Mouse (Mus musculus) lung, postnatal 0 days (tissue): Measurements from ENCODE around the gene Prkrip1. TPM values are rescaled to one million over a fixed set of nuclear protein-coding genes. Genes with fewer than 3 reads are reported as not detected.

ENCODE experiments used
- ATAC-seq: fragments of 200-750 bp; cut with Nextera tagmentation; 2 replicates; pipeline ENCODE4 v1.8.0; 2017; ENCODE audit warnings: moderate library complexity
- DNase-seq: peaks from one replicate; pipeline ENCODE4 v3.0.0-alpha.2; 2016; ENCODE audit warnings: low spot score
- H3K27ac ChIP-seq: fragments of 300-500 bp; sonication (generic); 2 replicates; pipeline ENCODE4 v1.5.1; 2014; ENCODE audit warnings: antibody characterized with exemption, mild to moderate bottlenecking, low read length, mixed read lengths
- H3K27me3 ChIP-seq: fragments of 300-500 bp; sonication (generic); replicated peaks from 2 replicates; pipeline ENCODE4 v1.6.1; 2014; ENCODE audit warnings: low read length, mixed read lengths; ENCODE audit not compliant: insufficient read depth
- H3K36me3 ChIP-seq: fragments of 300-500 bp; sonication (generic); 2 replicates; pipeline ENCODE4 v1.6.1; 2014; ENCODE audit warnings: low read length, mixed read lengths; ENCODE audit not compliant: insufficient read depth
- H3K4me1 ChIP-seq: fragments of 300-500 bp; sonication (generic); 2 replicates; pipeline ENCODE4 v1.6.1; 2014; ENCODE audit warnings: antibody characterized with exemption, low read depth, low read length, mixed read lengths; ENCODE audit not compliant: insufficient read depth
- H3K4me2 ChIP-seq: fragments of 300-500 bp; sonication (generic); replicated peaks from 2 replicates; pipeline ENCODE4 v1.6.1; 2014; ENCODE audit warnings: low read depth, mild to moderate bottlenecking, low read length, moderate library complexity, mixed read lengths
- H3K4me3 ChIP-seq: fragments of 300-500 bp; sonication (generic); 2 replicates; pipeline ENCODE4 v1.5.1; 2014; ENCODE audit warnings: low read depth, low read length
- H3K9ac ChIP-seq: fragments of 300-500 bp; sonication (generic); replicated peaks from 2 replicates; pipeline ENCODE4 v1.6.1; 2014; ENCODE audit warnings: low read depth, mild to moderate bottlenecking
- H3K9me3 ChIP-seq: fragments of 300-500 bp; sonication (generic); 2 replicates; pipeline ENCODE4 v1.6.1; 2016; ENCODE audit warnings: low read length, mixed read lengths
- CTCF ChIP-seq: IDR thresholded peaks from 2 replicates; pipeline ENCODE4 v1.5.1; 2016; ENCODE audit warnings: antibody characterized with exemption, mild to moderate bottlenecking
- EP300 ChIP-seq: IDR thresholded peaks from 2 replicates; pipeline ENCODE4 v1.6.1; 2016; ENCODE audit warnings: antibody characterized with exemption, mild to moderate bottlenecking, control low read depth
- WGBS: fragments of 180-500 bp; shearing (Covaris S2); extraction: QIAGEN DNeasy Blood & Tissue Kit; methylation state at CpG from one replicate; pipeline ENCODE4 v1.1.7; 2014; 5-methylcytosine and 5-hydroxymethylcytosine counted together
- polyA plus RNA-seq: library from polyadenylated mRNA; unstranded; fragments of >200 nt; fragmentation: Nextera tagmentation; extraction: Ambion mirVana; gene quantifications from 2 replicates; pipeline ENCODE4 v1.2.1, GENCODE M21; 2015

The Prkrip1 gene
- polyA plus RNA-seq, 1 experiment from 2014 or later = 37.7 TPM

DNA sequence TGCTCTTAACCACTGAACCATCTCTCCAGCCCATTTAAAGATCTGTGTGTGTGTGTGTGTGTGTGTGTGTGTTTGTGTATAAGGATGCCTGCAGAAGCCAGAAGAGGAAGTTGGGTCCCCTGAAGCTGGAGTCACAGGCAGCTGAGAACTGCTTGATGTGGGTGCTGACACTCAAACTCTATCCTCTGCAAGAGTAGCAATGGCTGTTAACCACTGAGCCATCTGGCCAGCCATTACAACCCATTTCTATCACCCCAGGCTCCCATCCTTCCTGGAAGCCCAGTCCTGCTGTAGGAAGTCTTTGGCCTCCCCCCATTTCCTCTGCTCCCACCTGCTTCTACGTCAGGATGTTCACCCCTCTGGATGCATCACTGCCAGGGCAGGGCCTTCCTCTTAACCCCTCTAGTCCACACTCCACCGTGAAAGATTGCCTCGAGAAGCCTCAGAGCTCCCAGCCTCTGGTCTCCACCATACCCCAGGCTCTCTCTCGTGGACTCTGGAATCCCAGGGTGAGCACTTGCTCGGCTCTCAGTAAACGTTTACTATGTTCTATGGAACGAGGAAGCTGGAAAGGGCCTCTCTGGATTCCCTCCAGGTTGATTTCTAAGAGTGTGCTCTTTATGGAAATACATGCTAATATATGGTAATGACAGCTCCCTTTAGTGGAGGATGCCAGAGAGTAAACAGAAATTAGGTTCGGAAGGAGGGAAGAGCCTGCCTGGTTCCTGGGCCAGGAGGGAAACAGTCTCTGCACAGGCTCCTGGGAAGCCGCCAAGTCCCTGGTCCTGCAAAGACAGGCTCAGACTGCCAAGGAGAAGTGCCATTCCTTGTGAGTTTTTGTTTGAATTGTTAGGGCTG, 24.9 kb downstream of the Prkrip1 start:
- H3K9me3 ChIP-seq = no peaks in the 10 kb centered on the region
- 0 out of 2 replicates have a peak overlapping the region, but pooled peaks have one; percentile 2 for H3K4me2 ChIP-seq
- peaks cover 16% of the 10 kb centered on the region; the same call in 1 of the 2 replicates for H3K4me1 ChIP-seq
- H3K27me3 ChIP-seq = no peaks in the 10 kb centered on the region
- WGBS = 9% methylated on average over 9 of the region's 9 CpGs
- H3K27ac ChIP-seq = peak overlapping the region; percentile 76
- H3K4me3 ChIP-seq = no peak overlapping the region
- peak; percentile 94 for DNase-seq
- H3K9ac ChIP-seq = no peak overlapping the region
- no peaks in the 10 kb centered on the region for H3K36me3 ChIP-seq
- peak; percentile 77 for ATAC-seq
- TF ChIP-seq EP300 = peak; percentile 80
- no peak for TF ChIP-seq CTCF

DNA sequence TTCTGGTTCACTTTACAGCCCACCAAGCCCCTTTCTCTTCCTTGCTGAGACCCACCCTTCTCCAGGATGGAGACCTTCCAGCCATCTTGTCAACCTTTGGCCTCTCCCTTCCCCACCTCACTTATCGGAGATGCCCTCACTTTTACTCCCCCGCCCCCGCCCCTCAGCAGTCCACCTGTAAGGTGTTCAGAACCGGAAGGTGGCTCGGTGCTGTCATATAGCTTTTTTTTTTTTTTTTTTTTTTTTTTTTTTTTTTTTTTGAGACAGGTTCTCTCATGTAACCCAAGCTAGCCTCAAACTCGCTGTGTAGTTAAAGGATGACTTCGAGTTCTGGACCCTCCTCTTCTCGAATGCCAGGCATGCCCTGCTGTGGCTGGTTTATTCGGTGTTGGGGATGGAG, 25.8 kb downstream of the Prkrip1 start:
- no peaks in the 10 kb centered on the region for H3K36me3 ChIP-seq
- WGBS = 71% methylated on average over 9 of the region's 9 CpGs
- no peak overlapping the region for H3K4me3 ChIP-seq
- no peak overlapping the region for H3K9ac ChIP-seq
- H3K27me3 ChIP-seq = no peaks in the 10 kb centered on the region
- peaks cover 16% of the 10 kb centered on the region; the same call in 1 of the 2 replicates for H3K4me1 ChIP-seq
- H3K27ac ChIP-seq = no peak overlapping the region
- ATAC-seq = no peak
- no peak for DNase-seq
- TF ChIP-seq CTCF (no peak), EP300 (no peak)
- no peaks in the 10 kb centered on the region for H3K9me3 ChIP-seq
- no peak overlapping the region for H3K4me2 ChIP-seq

- 17% methylated on average over 17 of the region's 17 CpGs for WGBS
- DNase-seq (peak; percentile 60), ATAC-seq (peak; percentile 9; the same call in 1 of the 2 replicates)
- Histone ChIP-seq H3K9me3 (no peaks in the 10 kb centered on the region), H3K27me3 (no peaks in the 10 kb centered on the region), H3K27ac (peak overlapping the region; percentile 78), H3K9ac (no peak overlapping the region), H3K4me2 (peak overlapping the region; percentile 82), H3K36me3 (no peaks in the 10 kb centered on the region), H3K4me1 (peaks cover 16% of the 10 kb centered on the region; the same call in 1 of the 2 replicates), H3K4me3 (peak overlapping the region; percentile 48)
- 0 out of 2 replicates have a peak, but pooled peaks have one; percentile 23 for TF ChIP-seq EP300
- TF ChIP-seq CTCF = no peak
Observed at GRCm38 (mm10) chr5:136171363-136172341, 27.1 kb downstream of the Prkrip1 start.

DNA sequence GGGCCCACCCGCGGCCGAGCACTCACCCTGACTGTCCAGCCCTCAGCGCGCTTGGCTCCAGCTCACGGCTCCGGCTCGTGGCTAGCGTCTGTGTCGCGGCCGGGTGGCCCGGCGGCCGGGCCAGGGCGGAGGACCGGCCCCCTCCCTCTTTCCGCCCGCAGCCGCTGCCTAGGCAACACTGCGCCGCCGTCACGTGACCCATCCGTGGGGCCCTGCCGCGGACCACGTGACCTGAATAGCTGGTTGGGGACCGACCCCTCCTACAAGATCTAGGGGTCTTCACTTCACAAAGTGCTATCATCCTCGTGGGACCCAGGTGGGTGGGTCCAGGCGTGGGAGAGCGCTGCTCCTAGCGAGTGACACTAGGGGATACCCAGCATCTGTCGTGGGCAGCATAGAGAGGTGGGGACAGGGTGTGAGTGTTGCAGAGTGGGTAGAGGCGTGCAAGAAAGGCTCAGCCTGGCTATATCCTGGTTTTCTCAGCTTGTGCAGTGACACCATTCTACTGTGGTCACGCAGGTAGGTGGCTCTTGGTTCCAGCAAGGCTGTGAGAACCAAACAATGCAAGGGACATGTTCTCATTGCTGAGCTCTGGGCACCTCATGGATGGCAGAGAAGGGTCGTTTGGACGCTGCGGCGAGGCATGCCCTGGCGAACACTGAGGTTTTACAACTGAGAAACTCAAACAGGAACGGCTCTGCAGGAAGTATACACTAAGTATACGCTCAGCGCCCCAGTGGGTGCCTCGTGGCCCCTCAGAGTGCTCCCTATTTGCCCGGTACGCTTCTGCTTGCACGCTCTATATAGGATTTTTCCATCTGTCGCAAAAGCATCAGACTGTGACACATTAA, 28.0 kb downstream of the Prkrip1 start, which contains the start of gene Orai2:
Gene Orai2 (minus strand): TSS at position 202 of the 851 bp plus-strand sequence.
- DNase-seq (peak; percentile 75), ATAC-seq (peak; percentile 73)
- no peaks in the 10 kb centered on the region for H3K27me3 ChIP-seq
- WGBS = 3% methylated on average over 38 of the region's 49 CpGs
- no peak for TF ChIP-seq EP300
- no peak for TF ChIP-seq CTCF
- peak within 1 kb of the TSS; percentile 78 for H3K27ac ChIP-seq
- H3K4me3 ChIP-seq = peak within 1 kb of the TSS; percentile 48
- H3K9me3 ChIP-seq = no peaks in the 10 kb centered on the region
- no peaks in the 10 kb centered on the region for H3K36me3 ChIP-seq
- H3K4me1 ChIP-seq = peaks cover 16% of the 10 kb centered on the region; the same call in 1 of the 2 replicates
- peak within 1 kb of the TSS; percentile 82 for H3K4me2 ChIP-seq
- H3K9ac ChIP-seq = peak within 1 kb of the TSS; percentile 43; the same call in 1 of the 2 replicates

DNA sequence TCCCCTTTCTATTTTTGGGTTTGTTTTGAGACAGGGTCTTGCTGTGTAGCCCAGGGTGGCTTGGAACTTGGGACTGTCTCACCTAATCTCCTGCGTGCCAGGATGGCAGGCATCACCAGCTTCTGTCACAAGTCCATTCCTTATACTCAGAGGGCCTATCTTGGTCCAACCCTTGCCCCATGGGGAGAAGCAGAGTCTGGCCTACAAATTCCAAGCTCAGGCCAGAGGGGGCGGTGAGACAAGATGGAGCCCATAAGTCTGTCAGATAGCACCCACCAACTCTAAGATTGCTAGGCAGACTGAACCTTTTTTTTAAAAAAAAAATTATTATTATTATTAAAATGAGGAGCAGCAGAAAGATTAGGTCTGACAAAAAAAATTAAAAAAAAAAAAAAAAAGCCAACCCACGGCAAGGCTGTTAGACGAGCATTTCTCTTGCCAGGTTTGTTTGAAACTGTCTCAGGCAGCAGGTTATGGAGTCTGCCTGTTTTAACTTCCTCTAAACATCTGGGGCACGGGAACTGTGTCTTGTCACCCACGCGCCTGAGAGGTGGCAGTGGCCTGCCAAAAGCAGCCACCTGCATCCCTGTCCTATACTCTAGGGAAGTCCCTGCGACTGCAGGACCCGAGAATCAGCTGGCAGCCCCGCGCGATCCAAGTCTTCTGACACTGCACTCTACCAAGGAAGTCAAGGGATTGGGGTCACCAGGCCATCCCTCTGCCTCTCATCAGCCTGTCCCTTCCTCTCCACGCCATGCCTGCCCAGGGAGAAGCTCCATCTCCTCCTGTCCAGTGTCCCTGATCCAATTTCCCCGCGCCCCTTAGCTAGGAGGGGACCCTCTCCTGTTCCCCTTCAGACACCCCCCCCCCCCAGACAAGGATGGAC, 28.9 kb downstream of the Prkrip1 start:
- 10% methylated on average over 14 of the region's 15 CpGs for WGBS
- Histone ChIP-seq H3K4me2 (peak overlapping the region; percentile 82), H3K27ac (peak overlapping the region; percentile 78), H3K9ac (peak overlapping the region; percentile 43; the same call in 1 of the 2 replicates), H3K4me1 (peaks cover 16% of the 10 kb centered on the region; the same call in 1 of the 2 replicates), H3K27me3 (no peaks in the 10 kb centered on the region), H3K36me3 (no peaks in the 10 kb centered on the region), H3K9me3 (no peaks in the 10 kb centered on the region), H3K4me3 (peak overlapping the region; percentile 48)
- DNase-seq = peak; percentile 34
- no peak for TF ChIP-seq EP300
- TF ChIP-seq CTCF = peak; percentile 6; the same call in 1 of the 2 replicates
- peak; percentile 1; the same call in 1 of the 2 replicates for ATAC-seq
